Mouse (Mus musculus): ENCODE results near the gene Gm10277. TPM values are rescaled to one million over a fixed set of nuclear protein-coding genes. Genes with fewer than 3 reads are reported as not detected.
A peak's percentile ranks its signal among the peaks of the same experiment; 100 is the strongest.

Gene Gm10277
- total and polyA plus RNA-seq, 3 experiments, result not detected

DNA sequence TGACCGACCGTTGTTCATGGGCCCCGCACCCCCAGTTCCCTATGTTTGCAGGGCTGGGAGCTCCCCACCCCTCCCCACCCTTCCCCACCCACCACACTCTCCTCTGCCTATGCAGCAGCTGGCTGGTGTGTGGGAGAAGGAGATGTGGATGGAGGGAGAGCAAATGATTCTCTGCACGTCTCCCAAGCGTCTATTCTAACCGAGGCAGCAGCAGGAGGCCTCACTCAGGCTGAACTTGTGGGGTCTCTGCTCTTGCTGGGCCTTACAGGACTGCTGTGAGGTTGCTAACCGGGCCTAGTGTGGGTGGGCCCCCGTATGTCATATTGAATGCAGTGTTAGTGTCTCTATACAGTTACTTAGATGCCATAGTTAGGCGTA lies 12.9 kb upstream of the Gm10277 start:
- no peak for DNase-seq

DNA sequence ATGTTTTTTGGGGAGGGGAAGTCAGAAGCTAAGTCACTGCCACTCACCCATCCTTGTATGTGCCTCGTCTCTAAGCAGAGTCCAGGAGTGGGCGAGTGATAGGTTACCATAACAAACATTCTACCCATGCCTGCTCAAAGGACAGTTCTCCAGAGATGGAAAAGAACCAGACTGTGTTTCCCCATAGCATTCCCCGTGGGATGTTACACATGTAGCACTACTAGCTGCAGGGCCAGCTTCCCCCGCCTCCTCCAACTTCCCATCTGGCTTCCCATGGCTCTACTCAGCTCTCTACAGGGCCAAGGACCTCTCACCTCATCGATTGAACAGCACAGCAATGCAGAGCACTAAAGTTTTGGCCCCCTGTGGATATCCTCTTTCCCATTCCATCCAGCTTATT lies 7.7 kb upstream of the Gm10277 start:
- DNase-seq, result no peak

DNA sequence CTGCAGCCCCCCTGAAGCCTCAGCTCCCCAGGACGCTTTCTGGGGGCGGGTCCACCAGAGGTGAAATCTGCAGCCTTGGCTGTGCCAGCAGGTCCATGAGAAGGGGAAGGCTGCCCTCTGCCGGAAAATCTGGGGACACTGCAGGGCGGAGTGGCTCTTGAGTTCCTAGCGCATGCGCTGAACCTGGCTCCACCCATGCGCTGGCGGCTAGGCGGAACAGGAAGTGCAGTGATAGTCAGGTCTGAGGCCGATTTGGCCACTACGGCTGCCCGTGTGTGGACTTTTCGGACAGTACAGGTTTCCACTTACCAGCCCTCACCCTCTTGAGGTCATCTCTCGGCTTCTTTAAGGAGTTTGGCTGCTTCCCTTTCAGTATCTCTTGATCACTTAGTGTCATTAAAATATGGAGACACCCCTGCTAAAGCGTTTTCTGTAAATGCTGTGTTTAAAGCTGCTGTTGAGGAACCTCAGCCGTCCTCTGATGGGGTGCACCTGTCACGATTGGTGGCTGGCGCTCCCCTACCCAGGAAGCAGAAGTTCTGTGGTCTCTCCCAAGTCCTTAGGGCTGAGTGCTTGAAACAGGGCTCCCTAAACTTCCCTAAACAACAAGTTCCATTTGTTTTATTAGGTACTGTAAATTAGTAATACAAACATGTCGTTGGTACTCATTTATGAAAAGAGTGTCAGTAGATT lies 5.8 kb upstream of the Gm10277 start:
- DNase-seq, result peak; percentile 97

- no peak for DNase-seq
These were observed 5.0 kb upstream of the Gm10277 start for GRCm38 (mm10) chr11:77792566-77792909.

DNA sequence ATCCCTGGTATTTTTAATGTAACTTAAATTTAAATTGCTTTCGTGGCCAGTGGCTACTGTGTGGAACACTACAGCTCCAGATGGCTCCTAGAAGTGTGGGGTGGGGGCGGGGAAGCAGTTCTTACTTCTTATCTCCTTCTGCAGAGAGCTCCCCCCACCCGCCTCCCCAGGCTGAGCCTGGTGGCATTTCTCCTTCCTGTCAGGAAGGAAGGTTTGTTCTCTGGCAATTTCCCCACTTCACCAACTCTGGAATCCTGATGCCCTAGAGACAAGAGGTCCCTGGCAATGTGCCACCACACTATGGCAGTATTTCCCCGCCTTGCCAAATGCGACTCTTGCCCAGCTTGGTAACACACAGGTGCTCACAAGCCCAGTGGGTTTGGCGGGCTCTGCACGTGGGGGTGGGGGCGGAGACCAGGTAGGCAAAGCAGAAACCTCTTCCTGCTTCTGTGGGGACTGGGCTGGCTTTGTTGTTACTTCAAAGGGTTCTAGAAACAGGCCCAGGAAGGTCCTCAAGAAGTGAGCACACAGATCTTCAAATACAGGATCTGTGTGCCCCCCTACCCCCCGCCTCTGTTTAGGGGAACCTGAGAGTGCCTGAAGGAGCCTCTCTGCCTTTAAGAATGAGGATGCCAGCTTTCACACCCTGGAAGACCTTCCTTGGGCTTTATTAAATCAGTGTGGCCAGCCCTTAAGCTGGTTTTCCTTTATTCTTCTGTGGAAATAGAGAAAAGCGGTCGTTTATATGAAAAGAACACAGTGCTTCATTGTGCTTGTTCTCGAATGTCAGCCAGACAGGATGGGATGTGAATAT lies 4.4 kb upstream of the Gm10277 start:
- peak; percentile 65 for DNase-seq

- peak; percentile 78 for DNase-seq
These were observed 3.7 kb upstream of the Gm10277 start for GRCm38 (mm10) chr11:77791241-77791727.

DNA sequence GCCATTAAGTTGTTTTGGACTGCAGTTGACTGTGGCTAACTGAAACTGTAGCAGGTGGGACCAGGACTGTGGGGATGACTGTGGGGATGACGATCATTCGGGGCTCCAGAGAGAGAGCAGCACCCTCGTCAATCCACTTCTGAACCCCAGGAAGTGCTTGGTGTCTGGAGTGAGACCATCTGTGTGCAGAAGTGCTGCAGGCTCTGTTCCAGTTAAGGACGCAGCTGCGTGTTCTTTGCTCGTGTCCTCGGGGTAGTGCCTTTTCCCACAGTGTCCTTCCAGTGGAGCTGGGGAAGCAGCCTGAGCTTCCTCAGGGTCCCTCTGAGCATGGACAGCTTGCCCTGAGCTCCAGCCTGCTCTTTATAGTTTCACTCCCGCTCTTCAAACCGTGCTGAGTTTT lies 2.7 kb upstream of the Gm10277 start:
- peak; percentile 46 for DNase-seq

DNA sequence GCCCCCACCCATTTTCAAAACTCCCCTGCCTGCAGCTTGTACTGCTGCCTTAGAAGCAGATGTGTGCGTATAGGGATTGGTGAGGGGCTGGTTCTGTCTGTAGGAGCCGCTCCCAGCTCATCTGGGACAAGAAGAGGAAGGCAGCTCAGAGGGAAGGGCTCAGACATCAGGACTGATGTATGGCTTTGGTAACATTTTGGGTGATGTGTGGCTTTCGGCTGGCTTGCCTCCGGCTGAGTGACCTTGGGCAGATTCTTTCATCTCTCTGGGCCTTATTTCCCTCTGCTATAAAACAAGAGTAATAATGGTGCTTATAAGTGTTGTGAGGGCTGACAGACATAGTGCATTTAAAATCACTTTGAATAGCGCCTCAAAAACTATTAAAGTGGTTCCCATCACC lies 2.0 kb upstream of the Gm10277 start:
- DNase-seq, result peak; percentile 52

GRCm38 (mm10) chr11:77785768-77786561 lies 1.6 kb downstream of the Gm10277 start:
- DNase-seq, result peak; percentile 77

GRCm38 (mm10) chr11:77785396-77785767 lies 2.2 kb downstream of the Gm10277 start:
- no peak for DNase-seq

GRCm38 (mm10) chr11:77784894-77785293 lies 2.7 kb downstream of the Gm10277 start:
- DNase-seq, result no peak

DNA sequence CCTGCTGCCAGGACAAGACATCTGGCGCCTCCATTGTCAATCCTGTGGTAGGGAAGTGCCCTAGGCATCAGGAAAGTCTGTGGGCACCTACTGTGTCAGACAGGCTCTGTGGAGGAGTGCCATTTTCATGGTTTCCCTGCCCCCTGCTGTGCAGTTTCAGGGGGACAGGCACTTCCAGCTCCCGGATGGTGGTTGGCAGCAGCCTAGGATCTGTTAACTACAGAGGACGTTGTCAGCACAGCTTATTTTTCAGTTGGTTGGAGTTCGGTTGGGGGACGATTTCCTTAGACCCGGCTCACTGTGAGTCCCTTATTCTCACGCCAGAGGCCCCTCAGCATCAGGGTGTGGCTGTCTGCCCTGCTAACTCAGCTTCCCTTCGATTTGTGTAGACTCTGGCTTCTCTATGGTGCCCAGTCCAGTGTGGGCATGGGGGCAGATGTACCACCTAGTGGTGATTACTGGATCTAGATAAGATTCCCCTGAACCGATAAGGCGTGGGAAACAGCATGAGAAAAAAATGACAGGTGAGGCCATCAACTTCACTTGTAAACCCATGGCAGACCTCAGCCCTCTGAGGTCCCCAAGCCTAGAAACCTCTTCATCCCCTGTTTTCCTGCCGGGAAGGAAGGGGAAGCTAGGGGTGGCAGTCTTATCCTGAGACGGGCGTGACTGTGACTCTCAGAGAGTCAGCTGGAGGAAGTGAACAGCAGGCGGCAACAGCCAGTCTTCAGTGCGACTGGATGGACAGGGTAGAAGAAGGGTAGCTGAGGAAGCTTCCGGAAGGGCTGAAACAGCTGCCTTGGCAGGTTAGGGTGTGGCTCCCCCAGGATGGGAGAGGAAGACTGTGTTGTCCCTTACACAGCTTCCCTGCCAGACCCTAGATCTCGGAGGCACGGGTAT lies 3.5 kb downstream of the Gm10277 start:
- peak; percentile 26 for DNase-seq

DNA sequence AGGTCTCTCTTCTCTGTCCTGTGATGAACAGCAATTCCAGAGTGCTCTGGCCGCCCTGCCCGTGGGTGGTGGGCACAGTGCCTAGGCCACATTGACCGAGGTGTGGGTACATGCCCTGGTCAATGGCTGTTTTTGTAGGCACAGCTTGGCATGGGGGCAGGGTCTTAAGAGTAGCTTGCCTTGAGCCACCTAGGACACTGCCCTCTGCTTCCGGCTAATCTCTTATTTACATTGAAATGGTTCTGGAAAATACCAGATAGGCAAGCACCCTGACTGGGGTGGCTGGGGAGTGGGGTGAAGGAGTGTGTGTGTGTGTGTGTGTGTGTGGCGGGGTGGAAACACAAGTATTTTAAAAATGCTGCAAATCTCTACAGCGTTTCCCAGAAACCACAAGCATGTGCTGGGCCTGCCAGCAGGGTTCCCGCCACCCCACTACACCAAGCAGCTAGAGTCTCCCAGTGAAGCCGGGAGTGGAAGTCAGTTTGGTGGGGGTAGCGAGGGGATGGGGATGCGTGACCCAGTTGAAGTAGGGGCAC lies 4.3 kb downstream of the Gm10277 start:
- peak; percentile 46 for DNase-seq

- DNase-seq, result no peak
These were observed 5.3 kb downstream of the Gm10277 start for GRCm38 (mm10) chr11:77782104-77782815.

DNA sequence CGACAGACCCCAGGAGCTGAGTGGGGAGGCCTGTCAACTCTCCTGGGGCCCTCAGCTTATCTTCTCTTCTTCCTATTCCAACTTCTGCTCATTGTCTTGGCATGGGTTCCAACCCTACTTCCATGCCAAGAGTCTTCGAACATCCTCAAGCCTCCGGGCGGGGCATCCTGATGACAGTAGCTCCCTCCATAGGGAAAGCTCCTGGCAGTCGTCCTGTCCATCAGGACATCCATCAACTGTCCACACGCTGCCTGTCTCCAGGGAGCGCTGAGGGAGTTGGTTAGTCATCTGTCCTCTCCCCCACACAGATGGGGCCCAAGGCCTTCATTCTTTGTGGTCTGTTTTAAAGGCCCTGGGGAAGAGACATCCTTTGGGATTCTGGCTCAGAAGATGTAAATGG lies 6.5 kb downstream of the Gm10277 start:
- DNase-seq, result peak; percentile 57

DNA sequence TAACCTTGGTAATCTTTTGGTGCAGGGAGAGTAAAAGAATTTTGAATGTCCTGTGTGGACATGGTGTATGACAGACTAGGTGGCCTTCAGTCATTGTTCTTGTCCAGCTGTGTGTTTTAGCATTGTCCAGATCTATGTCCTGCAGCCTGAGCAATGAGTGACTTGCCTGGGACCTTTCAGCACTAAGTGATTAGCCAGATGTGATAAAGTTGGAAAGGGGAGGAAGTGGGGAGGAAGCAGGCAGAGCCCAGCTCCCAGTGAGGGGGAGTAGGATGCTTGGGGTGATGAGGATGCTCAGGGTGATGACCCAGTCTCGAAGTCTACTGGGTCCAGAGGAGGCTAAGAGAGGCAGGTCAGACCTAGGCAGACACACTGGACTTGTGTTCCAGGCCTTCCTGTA lies 8.3 kb downstream of the Gm10277 start:
- DNase-seq, result no peak

GRCm38 (mm10) chr11:77777937-77778336 lies 9.6 kb downstream of the Gm10277 start:
- DNase-seq, result no peak

- DNase-seq, result no peak
These were observed 10.1 kb downstream of the Gm10277 start for GRCm38 (mm10) chr11:77777436-77777835.

DNA sequence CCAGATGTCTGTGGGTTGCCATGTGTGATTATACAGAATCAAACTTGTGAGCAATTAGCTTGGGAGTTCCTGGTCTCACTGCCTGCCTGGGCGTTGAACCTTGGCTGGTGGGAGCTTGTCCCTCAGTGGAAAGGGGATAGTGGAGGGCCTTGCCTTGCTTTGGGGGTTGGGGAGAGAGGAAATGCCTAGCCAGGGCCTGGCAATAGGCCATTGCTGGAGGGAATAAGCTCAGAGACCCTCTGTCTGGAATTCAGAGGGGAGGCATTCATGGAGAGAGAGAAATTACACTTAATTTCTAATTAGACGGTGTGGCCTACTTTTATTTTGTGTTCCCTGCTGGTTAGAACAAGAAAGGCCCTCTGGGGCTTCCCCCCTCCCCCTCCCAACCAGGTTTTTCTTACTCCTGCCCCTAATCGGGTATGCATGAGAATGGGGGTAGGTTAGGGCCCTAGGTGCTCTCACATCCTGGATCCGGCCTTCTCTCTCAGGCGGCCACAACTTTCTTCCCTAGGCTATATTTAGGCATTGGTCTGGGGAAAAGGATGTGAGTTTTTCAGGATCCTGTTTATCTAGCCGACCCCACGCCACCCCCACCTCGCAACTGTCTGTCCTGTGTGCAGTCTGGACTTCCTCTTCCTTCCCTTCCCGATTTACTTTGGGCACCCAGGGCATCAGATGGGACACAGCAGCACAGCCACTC lies 11.7 kb downstream of the Gm10277 start:
- DNase-seq, result peak; percentile 46
